Mouse (Mus musculus) kidney, embryonic 15.5 days (tissue): ENCODE measurements around the gene Agbl1. TPM values are rescaled to one million over a fixed set of nuclear protein-coding genes. Genes with fewer than 3 reads are reported as not detected.
"Not testable (repeated sequence)": the region's sequence is repeated elsewhere in the genome, so short reads cannot be mapped to it uniquely, and the experiment has no call there.

Experiments used
- ATAC-seq: fragments of 200-750 bp; cut with Nextera tagmentation; replicated peaks from 2 replicates; pipeline ENCODE4 v1.8.0; 2017; ENCODE audit warnings: moderate TSS enrichment; ENCODE audit not compliant: low FRiP score
- H3K27ac ChIP-seq: fragments of 300-500 bp; sonication (generic); 2 replicates; pipeline ENCODE4 v1.5.1; 2015; ENCODE audit warnings: mild to moderate bottlenecking, inconsistent platforms
- H3K27me3 ChIP-seq: fragments of 300-500 bp; sonication (generic); 2 replicates; pipeline ENCODE4 v1.6.1; 2015; ENCODE audit warnings: inconsistent platforms
- H3K36me3 ChIP-seq: fragments of 300-500 bp; sonication (generic); 2 replicates; pipeline ENCODE4 v1.6.1; 2015; ENCODE audit warnings: inconsistent platforms
- H3K4me1 ChIP-seq: fragments of 300-500 bp; sonication (generic); 2 replicates; pipeline ENCODE4 v1.6.1; 2015; ENCODE audit warnings: inconsistent platforms
- H3K4me2 ChIP-seq: fragments of 300-500 bp; sonication (generic); 2 replicates; pipeline ENCODE4 v1.6.1; 2015; ENCODE audit warnings: moderate library complexity, mild to moderate bottlenecking, inconsistent platforms
- H3K4me3 ChIP-seq: fragments of 300-500 bp; sonication (generic); replicated peaks from 2 replicates; pipeline ENCODE4 v1.5.1; 2015; ENCODE audit warnings: mild to moderate bottlenecking, inconsistent platforms
- H3K9ac ChIP-seq: fragments of 300-500 bp; sonication (generic); 2 replicates; pipeline ENCODE4 v1.6.1; 2015; ENCODE audit warnings: mild to moderate bottlenecking, inconsistent platforms
- H3K9me3 ChIP-seq: fragments of 300-500 bp; sonication (generic); replicated peaks from 2 replicates; pipeline ENCODE4 v1.6.1; 2016; ENCODE audit warnings: inconsistent platforms
- WGBS: fragments of 180-500 bp; shearing (Covaris S2); methylation state at CpG from one replicate; pipeline ENCODE4 v1.1.7; 2015; ENCODE audit warnings: mixed read lengths; 5-methylcytosine and 5-hydroxymethylcytosine counted together
- polyA plus RNA-seq: library from polyadenylated mRNA; unstranded; fragments of >200 nt; fragmentation: Nextera tagmentation; extraction: Ambion mirVana; gene quantifications from 2 replicates; pipeline ENCODE4 v1.2.1, GENCODE M21; 2015

The Agbl1 gene
- polyA plus RNA-seq, 1 experiment from 2014 or later = 0.09 TPM

- 78% methylated on average over 4 of the region's 4 CpGs for WGBS
- H3K4me2 ChIP-seq = no peak overlapping the region
- no peak overlapping the region for H3K4me3 ChIP-seq
- H3K27me3 ChIP-seq = no peaks in the 10 kb centered on the region
- H3K36me3 ChIP-seq = no peaks in the 10 kb centered on the region
- H3K9me3 ChIP-seq = no peaks in the 10 kb centered on the region
- no peaks in the 10 kb centered on the region for H3K4me1 ChIP-seq
- H3K9ac ChIP-seq = no peak overlapping the region
- ATAC-seq = no peak
- no peak overlapping the region for H3K27ac ChIP-seq
Measured at GRCm38 (mm10) chr7:76650984-76651383, 421.3 kb downstream of the Agbl1 start.

- WGBS = 43% methylated on average over 5 of the region's 5 CpGs
- H3K36me3 ChIP-seq = no peaks in the 10 kb centered on the region
- H3K27ac ChIP-seq = 0 out of 2 replicates have a peak overlapping the region, but pooled peaks have one; percentile 18
- H3K27me3 ChIP-seq = no peaks in the 10 kb centered on the region
- no peak overlapping the region for H3K4me3 ChIP-seq
- peak; percentile 64 for ATAC-seq
- no peak overlapping the region for H3K9ac ChIP-seq
- no peaks in the 10 kb centered on the region for H3K9me3 ChIP-seq
- H3K4me1 ChIP-seq = 0 out of 2 replicates have a peak, but pooled peaks cover 2% of the 10 kb centered on the region
- no peak overlapping the region for H3K4me2 ChIP-seq
Measured at GRCm38 (mm10) chr7:76661072-76661471, 431.4 kb downstream of the Agbl1 start.

GRCm38 (mm10) chr7:76674856-76675255 is 445.2 kb downstream of the Agbl1 start:
- Histone ChIP-seq H3K27ac (no peak overlapping the region), H3K27me3 (no peaks in the 10 kb centered on the region), H3K9me3 (no peaks in the 10 kb centered on the region), H3K4me1 (no peaks in the 10 kb centered on the region), H3K4me2 (no peak overlapping the region), H3K9ac (no peak overlapping the region), H3K36me3 (no peaks in the 10 kb centered on the region), H3K4me3 (no peak overlapping the region)
- WGBS = 82% methylated on average over 3 of the region's 3 CpGs
- ATAC-seq = no peak

- Histone ChIP-seq H3K4me3 (no peak overlapping the region), H3K4me2 (no peak overlapping the region), H3K27ac (no peak overlapping the region), H3K9ac (no peak overlapping the region), H3K9me3 (no peaks in the 10 kb centered on the region), H3K36me3 (no peaks in the 10 kb centered on the region), H3K27me3 (no peaks in the 10 kb centered on the region), H3K4me1 (no peaks in the 10 kb centered on the region)
- no peak for ATAC-seq
- 43% methylated on average over 1 of the region's 1 CpGs for WGBS
Measured at GRCm38 (mm10) chr7:76701224-76701623, 471.5 kb downstream of the Agbl1 start.

- not testable (repeated sequence) for ATAC-seq, H3K4me2 ChIP-seq, H3K9me3 ChIP-seq, H3K36me3 ChIP-seq, H3K27me3 ChIP-seq, H3K27ac ChIP-seq, H3K9ac ChIP-seq, H3K4me1 ChIP-seq, H3K4me3 ChIP-seq
- 91% methylated on average over 7 of the region's 7 CpGs for WGBS
Measured at GRCm38 (mm10) chr7:76732220-76732619, 502.5 kb downstream of the Agbl1 start.

GRCm38 (mm10) chr7:76777237-76777855 is 547.7 kb downstream of the Agbl1 start:
- H3K36me3 ChIP-seq = no peaks in the 10 kb centered on the region
- H3K9ac ChIP-seq = no peak overlapping the region
- H3K4me1 ChIP-seq = peaks cover 6% of the 10 kb centered on the region; the same call in 1 of the 2 replicates
- no peak overlapping the region for H3K4me3 ChIP-seq
- 22% methylated on average over 5 of the region's 5 CpGs for WGBS
- H3K9me3 ChIP-seq = no peaks in the 10 kb centered on the region
- no peaks in the 10 kb centered on the region for H3K27me3 ChIP-seq
- H3K4me2 ChIP-seq = no peak overlapping the region
- H3K27ac ChIP-seq = no peak overlapping the region
- no peak; the same call in 1 of the 2 replicates for ATAC-seq

GRCm38 (mm10) chr7:76780446-76780845 is 550.8 kb downstream of the Agbl1 start:
- Histone ChIP-seq H3K27me3 (no peaks in the 10 kb centered on the region), H3K4me2 (no peak overlapping the region), H3K27ac (no peak overlapping the region), H3K9me3 (no peaks in the 10 kb centered on the region), H3K9ac (no peak overlapping the region), H3K4me3 (no peak overlapping the region), H3K36me3 (no peaks in the 10 kb centered on the region), H3K4me1 (peaks cover 6% of the 10 kb centered on the region; the same call in 1 of the 2 replicates)
- 80% methylated on average over 4 of the region's 4 CpGs for WGBS
- ATAC-seq = no peak

- Histone ChIP-seq H3K4me3 (no peak overlapping the region), H3K9ac (no peak overlapping the region)
- WGBS = 4% methylated on average over 1 of the region's 1 CpGs
Measured at GRCm38 (mm10) chr7:76788561-76789306, 559.0 kb downstream of the Agbl1 start.

GRCm38 (mm10) chr7:76790041-76790440 is 560.4 kb downstream of the Agbl1 start:
- H3K27ac ChIP-seq = no peak overlapping the region
- H3K36me3 ChIP-seq = no peaks in the 10 kb centered on the region
- ATAC-seq = no peak
- no peak overlapping the region for H3K9ac ChIP-seq
- H3K4me1 ChIP-seq = no peaks in the 10 kb centered on the region
- no peak overlapping the region for H3K4me2 ChIP-seq
- WGBS = 83% methylated on average over 2 of the region's 2 CpGs
- H3K4me3 ChIP-seq = no peak overlapping the region
- H3K27me3 ChIP-seq = no peaks in the 10 kb centered on the region
- no peaks in the 10 kb centered on the region for H3K9me3 ChIP-seq

More at GRCm38 (mm10) chr7:76788561-76789306, 559.0 kb downstream of the Agbl1 start:
- Histone ChIP-seq H3K27me3 (no peaks in the 10 kb centered on the region), H3K36me3 (no peaks in the 10 kb centered on the region), H3K27ac (no peak overlapping the region), H3K4me2 (no peak overlapping the region), H3K4me1 (no peaks in the 10 kb centered on the region), H3K9me3 (no peaks in the 10 kb centered on the region)
- ATAC-seq = no peak

- Histone ChIP-seq H3K9ac (no peak overlapping the region), H3K4me1 (no peaks in the 10 kb centered on the region), H3K9me3 (no peaks in the 10 kb centered on the region), H3K4me3 (no peak overlapping the region), H3K36me3 (no peaks in the 10 kb centered on the region), H3K27ac (no peak overlapping the region), H3K4me2 (no peak overlapping the region), H3K27me3 (no peaks in the 10 kb centered on the region)
- no peak for ATAC-seq
- WGBS = 84% methylated on average over 4 of the region's 4 CpGs
Measured at GRCm38 (mm10) chr7:76791247-76791646, 561.6 kb downstream of the Agbl1 start.

GRCm38 (mm10) chr7:76810003-76810402 is 580.3 kb downstream of the Agbl1 start:
- no peaks in the 10 kb centered on the region for H3K4me1 ChIP-seq
- peak; percentile 73 for ATAC-seq
- no peaks in the 10 kb centered on the region for H3K27me3 ChIP-seq
- H3K9ac ChIP-seq = no peak overlapping the region
- no peaks in the 10 kb centered on the region for H3K9me3 ChIP-seq
- H3K4me3 ChIP-seq = no peak overlapping the region
- WGBS = 22% methylated on average over 3 of the region's 3 CpGs
- no peak overlapping the region for H3K27ac ChIP-seq
- H3K36me3 ChIP-seq = no peaks in the 10 kb centered on the region
- no peak overlapping the region for H3K4me2 ChIP-seq

GRCm38 (mm10) chr7:76820571-76820970 is 590.9 kb downstream of the Agbl1 start:
- Histone ChIP-seq H3K27me3 (no peaks in the 10 kb centered on the region), H3K9me3 (no peaks in the 10 kb centered on the region), H3K27ac (no peak overlapping the region), H3K9ac (no peak overlapping the region), H3K4me3 (no peak overlapping the region), H3K4me2 (no peak overlapping the region), H3K4me1 (no peaks in the 10 kb centered on the region), H3K36me3 (no peaks in the 10 kb centered on the region)
- no peak for ATAC-seq
- 84% methylated on average over 2 of the region's 2 CpGs for WGBS
